Mouse (Mus musculus) G1E-ER4 (cell line): Measurements from ENCODE around the gene Dus3l. TPM values are rescaled to one million over a fixed set of nuclear protein-coding genes. Genes with fewer than 3 reads are reported as not detected.

Experiments
- GATA1 ChIP-seq: IDR thresholded peaks from one replicate; pipeline ENCODE4 v1.8.0; 2012; ENCODE audit warnings: low read length, inconsistent platforms
- polyA plus RNA-seq: library from polyadenylated mRNA; stranded (reverse); fragments of >175 nt; gene quantifications from 2 replicates; pipeline ENCODE4 v1.2.3, GENCODE M21; 2012

Gene Dus3l
- polyA plus RNA-seq = 61.6 and 67.0 TPM in 2 replicates

DNA sequence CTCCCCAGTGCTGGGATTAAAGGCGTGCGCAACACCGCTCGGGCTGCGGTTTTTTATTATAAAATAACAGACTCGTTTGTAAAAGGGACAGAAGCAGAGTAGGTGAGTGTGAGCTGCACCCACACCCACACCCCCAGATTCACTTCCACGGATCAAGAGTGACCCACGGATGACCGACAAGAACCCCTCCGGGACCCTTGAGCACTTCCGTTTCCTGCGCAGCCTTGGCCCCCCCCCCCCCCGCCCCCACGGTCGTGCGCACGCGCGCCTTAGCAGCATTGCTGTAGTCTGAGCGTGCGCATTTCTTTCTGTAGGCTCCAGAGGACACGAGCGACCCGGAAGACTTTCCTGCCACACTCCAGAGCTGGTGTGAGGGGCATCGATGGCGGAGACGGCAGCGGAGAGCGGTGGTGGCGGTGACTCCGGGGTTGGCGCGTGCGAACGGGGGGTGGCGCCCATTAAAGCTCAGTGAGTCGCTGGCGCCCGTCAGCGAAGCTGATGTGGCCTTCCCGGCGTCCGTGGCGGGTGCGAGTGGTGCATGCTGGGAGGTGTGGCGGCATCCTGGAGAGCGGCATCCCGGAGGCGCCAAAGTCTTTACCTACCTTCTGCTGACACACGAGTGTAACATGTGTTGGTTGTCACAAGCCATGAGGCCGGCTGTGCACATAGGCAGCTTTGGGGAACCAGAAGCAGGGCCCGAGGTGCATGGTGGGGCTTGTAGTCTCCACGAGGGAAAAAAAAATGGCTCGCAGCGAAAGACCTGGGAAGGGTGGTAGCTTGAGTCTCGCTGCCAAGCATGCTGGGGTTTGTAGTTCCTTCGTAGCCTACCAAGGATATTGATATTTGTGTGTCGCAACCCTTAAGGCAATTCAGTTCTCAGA is at the start of gene Dus3l:
Dus3l (plus strand) TSS at position 284 of the 881 bp plus-strand sequence.
- TF ChIP-seq GATA1 = no peak

- TF ChIP-seq GATA1 = no peak
Measured at GRCm38 (mm10) chr17:56715360-56715759, 49.2 kb upstream of the Dus3l start.

- no peak for TF ChIP-seq GATA1
Measured at GRCm38 (mm10) chr17:56715914-56716654, 48.5 kb upstream of the Dus3l start.

DNA sequence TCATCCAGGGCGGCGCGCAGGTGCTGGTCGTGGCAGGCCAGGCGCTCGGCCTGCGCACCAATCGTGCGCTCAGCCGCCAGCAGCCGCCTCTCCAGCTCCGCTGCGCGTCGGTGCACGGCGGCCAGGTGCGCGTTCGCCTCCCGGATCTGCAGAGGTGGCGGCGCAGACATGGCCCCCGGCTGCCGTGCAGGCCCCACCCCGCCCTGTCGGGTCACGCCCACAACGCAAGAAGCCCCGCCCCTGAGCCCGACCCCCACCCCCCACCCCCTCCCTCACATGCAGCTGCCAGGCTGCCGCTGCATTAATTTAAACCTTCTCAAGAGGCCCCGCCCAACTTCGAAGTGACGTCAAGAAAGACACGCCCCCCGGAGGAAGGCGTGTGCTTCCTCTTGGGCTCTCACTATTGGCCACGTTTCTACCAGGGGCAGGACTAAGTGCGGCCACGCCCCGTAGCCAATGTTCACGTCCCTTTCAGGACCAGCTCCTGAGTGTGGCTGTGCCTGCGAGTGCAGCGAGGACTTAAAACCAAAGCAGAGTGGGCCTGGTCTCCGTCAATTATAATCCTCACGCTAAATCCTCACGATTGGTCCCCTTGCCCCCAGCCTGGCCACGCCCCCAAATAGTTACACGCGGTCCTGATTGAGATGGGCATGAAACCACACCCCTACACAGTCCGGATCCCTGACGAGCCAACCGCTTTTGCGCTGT is 47.7 kb upstream of the Dus3l start:
- TF ChIP-seq GATA1 = no peak

DNA sequence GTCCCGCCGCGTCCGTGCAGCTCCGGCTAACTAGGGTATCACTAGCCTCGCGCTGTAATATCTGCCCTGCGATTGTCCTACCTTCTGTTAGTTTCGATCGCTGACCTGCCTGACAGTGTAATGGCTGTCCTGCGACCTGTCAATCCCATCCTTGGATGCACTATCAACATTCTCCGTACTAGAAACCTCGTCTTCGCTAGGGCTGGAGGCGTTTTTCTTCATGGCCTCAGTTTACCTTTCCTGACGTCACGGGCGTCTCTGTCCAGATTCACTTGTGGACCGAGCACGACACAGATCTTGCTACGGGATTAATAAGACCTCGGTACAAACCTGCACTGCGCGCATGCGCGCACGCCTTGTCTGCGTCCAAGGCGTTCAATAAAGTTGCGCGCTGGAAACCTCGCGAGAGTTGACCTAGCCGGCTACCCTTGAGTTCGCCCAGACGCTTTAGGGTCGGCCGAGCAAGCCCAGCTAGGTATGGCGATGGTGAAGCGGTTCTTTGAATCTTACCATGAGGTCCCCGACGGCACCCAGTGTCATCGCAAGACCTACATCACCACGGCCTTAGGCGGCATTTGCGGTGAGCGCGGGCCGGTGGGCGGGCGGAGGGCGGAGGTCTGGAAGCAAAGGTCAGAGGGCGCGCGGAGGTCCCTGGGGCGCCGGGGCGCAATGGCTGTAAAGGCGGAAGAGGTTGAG is 47.0 kb upstream of the Dus3l start, which contains the start of the genes Ndufa11 and Vmac:
Ndufa11 (plus strand) TSS at position 405 of the 696 bp plus-strand sequence.
Vmac (minus strand) TSS at position 660 of the 696 bp plus-strand sequence.
- no peak for TF ChIP-seq GATA1

DNA sequence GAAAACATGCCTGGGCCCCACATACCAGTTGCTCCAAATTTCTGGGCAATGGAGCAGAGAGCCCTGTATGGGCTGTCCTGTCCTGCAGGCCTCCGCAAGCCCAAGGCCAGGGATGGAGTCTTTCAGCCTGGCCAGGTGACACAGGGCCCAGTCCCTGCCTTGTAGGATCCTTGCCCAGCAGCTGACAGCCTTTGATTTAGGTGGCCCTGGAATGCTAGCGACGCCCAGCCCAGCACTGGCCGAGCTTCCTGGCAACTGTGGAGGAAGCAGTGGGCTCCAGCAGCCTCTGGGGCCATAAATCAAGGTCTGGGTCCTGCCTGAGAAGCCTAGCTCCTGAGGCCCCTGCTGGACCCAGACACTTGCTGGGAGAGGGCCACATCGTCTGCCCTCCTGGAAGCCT is 42.1 kb upstream of the Dus3l start:
- no peak for TF ChIP-seq GATA1

DNA sequence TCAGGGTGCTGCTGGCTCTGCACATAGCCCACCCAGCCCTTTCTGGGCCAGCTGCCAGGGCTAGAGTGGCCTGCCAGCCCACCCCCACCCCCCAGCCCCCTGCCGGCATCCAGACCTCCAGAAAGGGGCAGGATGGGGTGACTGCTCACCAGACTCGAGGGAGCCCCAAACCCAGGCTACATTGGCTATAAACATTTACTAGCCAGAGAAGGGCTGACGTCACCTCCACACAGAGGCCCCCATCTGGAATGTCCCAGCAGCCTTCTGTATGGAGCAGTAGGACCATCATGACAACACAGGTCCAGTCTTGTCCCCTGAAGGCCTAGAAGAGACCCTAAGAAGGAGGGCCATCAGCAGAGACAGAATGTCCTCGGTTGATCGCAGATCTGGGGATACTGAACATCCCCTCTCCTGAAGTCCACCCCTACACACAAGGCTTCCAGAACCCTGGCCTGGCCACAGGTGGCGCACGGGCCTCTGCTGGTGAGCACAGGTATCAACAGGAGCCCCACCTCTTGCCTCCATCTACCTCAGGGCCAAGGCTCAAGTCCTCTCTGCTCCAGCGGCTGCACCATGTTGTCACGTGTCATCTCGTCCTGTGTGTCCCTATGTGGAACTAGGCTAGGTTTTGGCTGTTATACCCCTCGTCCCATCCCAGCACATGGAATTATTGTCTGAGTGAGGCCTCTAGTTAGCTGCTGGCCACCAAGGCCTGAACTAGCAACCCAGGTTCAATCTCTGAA is 41.0 kb upstream of the Dus3l start:
- no peak for TF ChIP-seq GATA1

DNA sequence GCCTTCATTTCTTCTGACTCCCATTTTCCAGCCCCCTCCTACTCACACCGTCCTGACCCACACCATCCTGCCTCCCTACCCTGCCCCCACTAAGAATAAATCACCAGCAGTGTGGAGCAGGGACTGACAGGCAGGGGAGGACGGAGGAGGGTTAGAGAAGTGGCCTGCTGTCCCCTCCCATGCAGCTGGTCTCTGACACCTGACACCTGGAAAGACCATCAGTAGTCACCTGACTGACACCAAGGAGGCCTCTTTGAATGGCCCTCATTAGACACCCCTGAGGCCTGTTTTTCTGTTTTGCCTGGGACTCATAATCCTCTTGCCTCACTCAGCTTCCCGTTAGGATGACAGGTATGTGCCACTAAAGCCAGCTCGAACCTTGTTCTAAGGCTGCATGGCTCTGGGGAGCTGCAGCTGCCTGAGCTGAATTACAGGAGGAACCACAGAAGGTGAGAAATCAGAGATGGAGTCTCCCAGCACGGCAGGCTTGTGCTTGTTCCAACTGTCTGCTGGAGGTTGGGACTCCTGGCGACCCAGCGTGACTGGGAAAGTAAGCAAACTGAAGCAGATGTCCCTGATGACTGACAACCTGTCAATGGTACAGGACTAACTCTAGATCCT is 37.4 kb upstream of the Dus3l start:
- no peak for TF ChIP-seq GATA1

DNA sequence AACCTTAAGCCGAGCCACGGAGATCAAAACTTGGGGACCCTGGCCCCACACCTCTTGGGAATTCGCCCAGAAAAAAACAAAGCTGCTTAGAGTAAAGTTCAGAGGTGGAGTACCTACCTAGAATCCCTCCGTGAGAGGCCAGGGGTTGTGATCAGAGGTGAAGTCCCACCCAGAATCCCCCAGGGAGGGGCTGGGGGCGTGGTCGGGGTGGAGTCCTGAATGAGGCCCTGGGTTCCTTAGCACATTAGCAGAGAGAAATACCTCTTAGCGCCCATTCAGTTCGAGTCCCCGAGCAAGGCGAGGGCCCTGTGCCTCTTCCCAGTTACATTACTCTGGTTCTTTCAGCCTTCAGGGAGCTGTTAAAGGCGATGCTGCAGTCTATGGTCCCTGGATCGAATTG is 36.9 kb upstream of the Dus3l start:
- no peak for TF ChIP-seq GATA1

DNA sequence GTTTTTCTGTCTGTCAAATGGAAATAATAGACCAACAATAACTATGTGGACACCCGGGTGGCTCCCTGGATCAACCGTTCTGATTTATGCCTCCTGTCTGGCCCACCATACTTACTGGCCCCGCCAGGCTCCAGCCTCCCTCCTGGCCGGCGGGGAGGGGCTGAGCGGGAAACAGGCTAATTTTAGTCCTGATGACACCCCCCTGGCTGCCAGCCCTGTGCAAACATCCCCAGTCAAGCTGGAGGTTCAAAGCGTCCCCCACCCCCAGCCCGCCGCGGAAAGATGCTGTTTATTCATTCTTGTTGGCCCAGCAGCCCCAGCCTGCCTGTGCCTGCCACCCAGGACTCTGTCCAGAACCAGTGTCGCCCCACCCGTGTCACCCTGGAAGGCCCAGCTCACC is 36.4 kb upstream of the Dus3l start:
- TF ChIP-seq GATA1 = no peak

- TF ChIP-seq GATA1 = no peak
Measured at GRCm38 (mm10) chr17:56729151-56729550, 35.4 kb upstream of the Dus3l start.

DNA sequence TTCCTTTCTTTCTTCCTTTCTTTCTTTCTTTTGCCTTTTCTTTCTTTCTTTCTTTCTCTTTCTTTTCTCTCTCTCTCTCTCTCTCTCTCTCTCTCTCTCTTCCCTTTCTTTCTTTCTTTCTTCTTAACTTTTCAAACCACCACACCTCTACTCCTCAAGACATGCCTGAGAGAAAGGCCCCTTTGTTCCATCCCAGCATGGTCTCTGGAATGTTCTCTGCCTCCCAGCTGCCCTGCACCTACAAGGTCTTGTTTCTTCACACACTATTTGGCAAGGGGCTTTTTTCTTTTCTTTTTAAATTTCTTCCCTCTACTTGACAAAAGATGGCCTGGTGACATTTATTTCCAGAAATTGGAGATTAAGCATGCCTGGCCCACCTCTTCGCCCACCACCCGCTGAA is 34.9 kb upstream of the Dus3l start:
- TF ChIP-seq GATA1 = no peak

GRCm38 (mm10) chr17:56736534-56736933 is 28.0 kb upstream of the Dus3l start:
- no peak for TF ChIP-seq GATA1

DNA sequence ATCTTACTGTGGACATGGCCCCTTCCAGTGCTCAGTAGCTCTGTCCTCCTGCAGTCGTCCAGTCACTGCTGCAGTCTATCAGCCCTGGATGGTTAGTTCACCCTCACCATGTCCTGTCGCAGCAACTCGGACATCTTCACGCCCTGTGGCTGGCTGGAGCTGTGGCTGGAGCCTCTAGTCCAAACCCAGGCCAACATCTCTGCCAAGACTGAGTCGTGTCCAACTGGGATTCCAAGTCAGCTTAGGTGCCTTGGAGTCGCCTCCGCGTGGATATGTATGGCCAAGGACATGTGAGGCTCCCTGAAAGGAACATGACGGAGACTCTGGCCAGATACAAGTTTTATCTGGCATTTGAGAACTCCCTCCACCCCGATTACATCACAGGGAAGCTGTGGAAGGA is 26.3 kb upstream of the Dus3l start:
- no peak for TF ChIP-seq GATA1
